ENCODE assay signal across 9 mouse cellular contexts in genomic region chr3:105452556-105453213, GRCm38 (mm10). TPM values are rescaled to one million over a fixed set of nuclear protein-coding genes. Genes with fewer than 3 reads are reported as not detected.
DNase-seq lines count a peak whose midpoint lies in the region; ATAC-seq and TF ChIP-seq lines count a peak whose summit lies in the region.
"Had no signal": no experiment of that assay in that cellular context is flagged by ENCODE, and none has a peak within 500 bp of the region (broad histone marks: within the 10 kb centered on the region; RNA-seq: fewer than 3 reads in every experiment).

No protein-coding gene starts in this region.

- WGBS in heart, embryonic 13.5 days: under 1% methylated on average over 43 of the region's 60 CpGs
- under 1% methylated on average over 40 of the region's 60 CpGs for WGBS in lung, postnatal 0 days

- H3K4me2 ChIP-seq in heart, embryonic 13.5 days: peak overlapping the region; percentile 100
- H3K4me2 ChIP-seq in lung, postnatal 0 days (replicated peaks; ENCODE audit: low read depth, low read length): peak overlapping the region; percentile 99

- H3K27ac ChIP-seq in heart, embryonic 13.5 days (replicated peaks): no peak overlapping the region
- no peak overlapping the region for H3K27ac ChIP-seq in lung, postnatal 0 days (ENCODE audit: low read length)
- H3K27ac ChIP-seq: macrophage had no signal

- TF ChIP-seq CTCF in lung, postnatal 0 days (IDR thresholded peaks at IDR 0.05): no peak

- peak overlapping the region; percentile 82 for H3K9ac ChIP-seq in heart, embryonic 13.5 days
- H3K9ac ChIP-seq in lung, postnatal 0 days (replicated peaks; ENCODE audit: low read depth): no peak overlapping the region

- peaks cover 90% of the 10 kb centered on the region for H3K27me3 ChIP-seq in heart, embryonic 13.5 days (replicated peaks)
- H3K27me3 ChIP-seq in lung, postnatal 0 days (replicated peaks; ENCODE audit: insufficient read depth, low read length): peaks cover 31% of the 10 kb centered on the region

- no peaks in the 10 kb centered on the region for H3K9me3 ChIP-seq in heart, embryonic 13.5 days
- H3K9me3 ChIP-seq in lung, postnatal 0 days (ENCODE audit: low read length): no peaks in the 10 kb centered on the region

- peak; percentile 5 for DNase-seq in thymus, postnatal 14 days
- DNase-seq in thymus, postnatal 10 days (ENCODE audit: low spot score in 2 of 2): no peak
- peak; percentile 42 for DNase-seq in embryo, embryonic 10.5 days (ENCODE audit: low spot score)
- peak; percentile 65 for DNase-seq in kidney, postnatal 10 days
- DNase-seq in lung, postnatal 0 days (ENCODE audit: low spot score): no peak
- DNase-seq in right cerebral cortex, postnatal 10 days (ENCODE audit: low spot score in 2 of 2): peak; percentile 52 to 63

- ATAC-seq in heart, embryonic 13.5 days (ENCODE audit: extremely low read depth, insufficient number of reproducible peaks, low FRiP score, low TSS enrichment): no peak; the same call in 1 of the 2 replicates
- ATAC-seq in lung, postnatal 0 days: peak; percentile 35
- no peak for ATAC-seq in erythroid progenitor cell, adult 5-6 weeks (replicated peaks; ENCODE audit: low FRiP score, poor library complexity, severe bottlenecking)

- H3K36me3 ChIP-seq in heart, embryonic 13.5 days: no peaks in the 10 kb centered on the region
- no peaks in the 10 kb centered on the region for H3K36me3 ChIP-seq in lung, postnatal 0 days (ENCODE audit: insufficient read depth, low read length)

- no peak for TF ChIP-seq EP300 in lung, postnatal 0 days (IDR thresholded peaks at IDR 0.05)

- H3K4me3 ChIP-seq in heart, embryonic 13.5 days: peak overlapping the region; percentile 72
- peak overlapping the region; percentile 50 for H3K4me3 ChIP-seq in lung, postnatal 0 days (ENCODE audit: low read depth, low read length)

- peaks cover 27% of the 10 kb centered on the region for H3K4me1 ChIP-seq in heart, embryonic 13.5 days
- 0 out of 2 replicates have a peak, but pooled peaks cover 5% of the 10 kb centered on the region for H3K4me1 ChIP-seq in lung, postnatal 0 days (ENCODE audit: insufficient read depth, low read depth, low read length)

RNA-seq across cellular contexts. Expression of gene Kcnd3, which starts 0.6 kb away (rescaled TPM):
- 0.67 and 0.74 TPM in 2 replicates for polyA plus RNA-seq in heart, embryonic 13.5 days (2015; fragmentation: Nextera tagmentation; extraction: Ambion mirVana)
- polyA plus RNA-seq in lung, postnatal 0 days (2015; fragmentation: Nextera tagmentation; extraction: Ambion mirVana): 0.13 TPM in 2 replicates
- total RNA-seq in erythroid progenitor cell, adult 5-6 weeks (2015; ENCODE audit: low replicate concordance): not detected in 2 replicates
- total RNA-seq in erythroid progenitor cell, adult 5-6 weeks (2017; ENCODE audit: low replicate concordance): not detected in 2 replicates
- polyA plus RNA-seq: macrophage had no signal

Comparison
In these comparisons a context has a peak if more than half of its experiments do, and no peak if none do; other contexts are left out.
1. DNase-seq: peak in thymus, postnatal 14 days (single experiment), embryo, embryonic 10.5 days (single experiment), kidney, postnatal 10 days (single experiment) and right cerebral cortex, postnatal 10 days (2 of 2); none in thymus, postnatal 10 days (0 of 2) and lung, postnatal 0 days (single experiment).